Mouse (Mus musculus) brain, embryonic 14.5 days (tissue): ENCODE measurements at regions not wholly inside any gene's neighbourhood (a gene's known extent, or its start where the extent isn't known, plus 50 kb on each side); places are given as distances from the start of the nearest gene placed in this dataset.

Experiments used
- CTCF ChIP-seq: fragments of 200-500 bp; IDR thresholded peaks from 2 replicates; pipeline ENCODE4 v1.5.1; 2012; ENCODE audit warnings: inconsistent platforms, mild to moderate bottlenecking, moderate library complexity, borderline replicate concordance; ENCODE audit not compliant: insufficient read depth, insufficient read length; ENCODE audit errors: extremely low read depth
- POLR2A ChIP-seq: fragments of 200-500 bp; IDR thresholded peaks from 2 replicates; pipeline ENCODE4 v1.6.1; 2012; ENCODE audit warnings: mild to moderate bottlenecking, inconsistent platforms, borderline replicate concordance; ENCODE audit not compliant: poor library complexity, insufficient read depth, insufficient read length, severe bottlenecking; ENCODE audit errors: extremely low read depth

- no peak for TF ChIP-seq CTCF
- no peak for TF ChIP-seq POLR2A
Measured at GRCm38 (mm10) chr4:4397410-4397809, 320.1 kb upstream of the Sdr16c6 start.
